Mouse (Mus musculus) lung, adult 2 months (tissue): ENCODE data around the gene Scn1b. TPM values are rescaled to one million over a fixed set of nuclear protein-coding genes. Genes with fewer than 3 reads are reported as not detected.
A peak's percentile ranks its signal among the peaks of the same experiment; 100 is the strongest.

Source experiments
- DNase-seq: peaks from one replicate; pipeline ENCODE4 v3.0.0; 2022
- H3K4me1 ChIP-seq: fragments of 200-500 bp; 2 replicates; pipeline ENCODE4 v1.6.1; 2011; ENCODE audit warnings: low read length; ENCODE audit not compliant: control insufficient read depth, insufficient read depth
- H3K4me3 ChIP-seq: fragments of 200-500 bp; replicated peaks from 2 replicates; pipeline ENCODE3; 2011; ENCODE audit warnings: low read depth, mild to moderate bottlenecking, control low read depth, low read length; ENCODE audit errors: extremely low read depth
- CTCF ChIP-seq: fragments of 200-500 bp; IDR thresholded peaks from 2 replicates; pipeline ENCODE4 v1.5.1; 2011; ENCODE audit warnings: mild to moderate bottlenecking, low read length, control low read depth; ENCODE audit not compliant: insufficient read depth
- POLR2A ChIP-seq: fragments of 200-500 bp; IDR thresholded peaks from 2 replicates; pipeline ENCODE4 v1.6.1; 2011; ENCODE audit warnings: low read depth, mild to moderate bottlenecking, control low read depth, low read length, borderline replicate concordance; ENCODE audit errors: extremely low read depth
- WGBS: fragments of 180-500 bp; shearing (Covaris S2); methylation state at CpG from one replicate; pipeline ENCODE4 v1.1.7; 2018; 5-methylcytosine and 5-hydroxymethylcytosine counted together
- polyA plus RNA-seq: library from polyadenylated mRNA; depleted of rRNA; stranded (reverse); fragments of >200 nt; gene quantifications from 2 replicates; pipeline ENCODE4 v1.2.3, GENCODE M21; 2012

Gene Scn1b
- polyA plus RNA-seq, 1 experiment = 43.9 TPM

- WGBS = 5% methylated on average over 20 of the region's 20 CpGs
- TF ChIP-seq POLR2A (no peak), CTCF (no peak)
- Histone ChIP-seq H3K4me1 (peaks cover 17% of the 10 kb centered on the region), H3K4me3 (peak overlapping the region; percentile 88)
- DNase-seq = no peak
Measured at GRCm38 (mm10) chr7:31149751-31150565, 23.2 kb upstream of the Scn1b start.

DNA sequence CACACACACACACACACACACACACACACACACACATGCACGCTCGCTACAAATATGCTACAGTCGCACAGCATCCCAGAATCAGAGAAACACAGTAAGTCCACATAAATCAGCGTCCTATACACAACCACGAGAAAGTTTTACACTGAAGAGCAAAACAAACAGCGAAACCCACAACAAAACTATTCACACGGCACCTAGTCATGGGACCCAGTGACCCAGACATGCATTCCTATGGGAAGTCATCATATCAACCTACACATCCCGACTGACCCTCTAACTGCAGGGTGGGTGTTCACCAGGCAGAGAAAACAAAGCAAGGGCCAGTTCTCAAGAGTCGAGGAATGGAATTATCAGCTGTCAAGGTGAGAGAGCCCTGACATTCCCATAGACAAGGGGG is 22.5 kb upstream of the Scn1b start:
- no peak for TF ChIP-seq CTCF
- TF ChIP-seq POLR2A = no peak
- WGBS = 27% methylated on average over 9 of the region's 9 CpGs
- Histone ChIP-seq H3K4me1 (peaks cover 17% of the 10 kb centered on the region), H3K4me3 (no peak overlapping the region)
- no peak for DNase-seq

DNA sequence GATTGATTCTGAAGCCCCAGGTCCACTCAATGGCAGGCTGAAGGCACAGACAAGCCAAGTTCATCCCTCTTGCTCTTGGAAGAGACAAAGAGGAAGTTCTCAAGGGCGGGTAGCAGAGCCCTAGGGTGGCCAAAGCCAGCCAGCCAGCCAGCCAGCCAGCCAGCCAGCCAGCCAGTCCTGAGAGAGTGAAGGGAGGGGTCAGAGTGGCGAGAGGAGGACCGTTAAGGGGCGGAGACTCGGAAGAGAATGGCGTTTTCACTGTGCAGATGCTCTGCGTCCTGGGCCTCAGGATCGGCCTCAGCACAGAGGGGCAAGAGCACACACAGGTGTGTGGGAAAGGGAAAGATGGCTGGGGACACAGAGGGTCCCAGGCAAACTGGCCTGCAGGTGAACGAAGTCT is 22.0 kb upstream of the Scn1b start:
- Histone ChIP-seq H3K4me1 (peaks cover 17% of the 10 kb centered on the region), H3K4me3 (peak overlapping the region; percentile 19)
- WGBS = 4% methylated on average over 9 of the region's 9 CpGs
- peak; percentile 51 for DNase-seq
- TF ChIP-seq POLR2A (no peak), CTCF (no peak)

DNA sequence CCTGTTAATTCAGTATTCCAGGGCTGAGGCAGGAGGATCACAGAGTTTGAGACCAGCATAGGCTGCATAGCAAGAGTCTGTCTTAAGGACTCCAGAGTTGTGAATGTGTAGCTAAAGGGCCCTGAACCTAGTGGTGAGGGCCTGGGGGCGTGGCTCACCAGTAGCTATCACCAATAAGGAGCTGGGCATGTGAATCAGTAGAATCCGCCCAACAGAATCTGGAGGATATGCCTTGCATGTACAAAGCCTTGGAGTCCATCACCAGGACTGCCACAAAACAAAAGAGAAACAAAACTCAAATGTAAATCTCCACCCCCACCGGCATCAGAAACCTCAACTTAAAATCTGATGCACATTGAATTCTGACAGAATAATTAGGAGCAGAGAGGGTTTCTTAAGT is 21.3 kb upstream of the Scn1b start:
- Histone ChIP-seq H3K4me1 (peaks cover 17% of the 10 kb centered on the region), H3K4me3 (no peak overlapping the region)
- no peak for DNase-seq
- 62% methylated on average over 3 of the region's 3 CpGs for WGBS
- no peak for TF ChIP-seq POLR2A
- no peak for TF ChIP-seq CTCF

DNA sequence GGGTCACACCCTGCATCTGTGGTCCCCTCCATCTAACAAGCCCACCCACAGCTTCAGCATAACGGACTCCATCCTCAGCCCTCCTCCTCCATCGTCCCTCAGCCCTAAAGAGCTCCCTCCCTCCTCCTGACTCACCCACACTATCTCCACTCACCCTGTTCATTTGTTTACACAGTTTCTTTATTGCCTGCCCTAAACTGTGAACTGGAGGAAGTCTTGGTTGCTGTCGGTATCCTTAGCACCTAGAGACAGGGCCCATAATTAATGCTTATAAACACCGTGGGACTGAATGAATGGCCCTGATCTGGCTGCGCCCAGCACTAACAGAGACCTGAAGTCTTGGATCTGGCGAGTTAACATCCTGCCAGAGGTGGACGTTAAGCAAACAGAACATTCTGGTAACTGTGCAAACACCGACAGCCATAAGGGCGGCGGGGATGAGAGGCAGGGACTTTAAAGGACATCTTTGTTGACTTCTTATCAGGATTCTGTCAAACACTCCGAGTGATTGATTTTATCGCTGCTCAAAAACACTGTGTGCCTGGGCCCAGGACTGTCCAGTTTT is 18.9 kb upstream of the Scn1b start:
- TF ChIP-seq CTCF (no peak), POLR2A (no peak)
- peaks cover 13% of the 10 kb centered on the region for H3K4me1 ChIP-seq
- H3K4me3 ChIP-seq = no peak overlapping the region
- DNase-seq = no peak
- WGBS = 22% methylated on average over 12 of the region's 12 CpGs

GRCm38 (mm10) chr7:31144886-31145285 is 18.1 kb upstream of the Scn1b start:
- no peak for DNase-seq
- TF ChIP-seq POLR2A (no peak), CTCF (0 out of 2 replicates have a peak, but pooled peaks have one; percentile 15)
- peaks cover 13% of the 10 kb centered on the region for H3K4me1 ChIP-seq
- H3K4me3 ChIP-seq = no peak overlapping the region
- 97% methylated on average over 16 of the region's 16 CpGs for WGBS

DNA sequence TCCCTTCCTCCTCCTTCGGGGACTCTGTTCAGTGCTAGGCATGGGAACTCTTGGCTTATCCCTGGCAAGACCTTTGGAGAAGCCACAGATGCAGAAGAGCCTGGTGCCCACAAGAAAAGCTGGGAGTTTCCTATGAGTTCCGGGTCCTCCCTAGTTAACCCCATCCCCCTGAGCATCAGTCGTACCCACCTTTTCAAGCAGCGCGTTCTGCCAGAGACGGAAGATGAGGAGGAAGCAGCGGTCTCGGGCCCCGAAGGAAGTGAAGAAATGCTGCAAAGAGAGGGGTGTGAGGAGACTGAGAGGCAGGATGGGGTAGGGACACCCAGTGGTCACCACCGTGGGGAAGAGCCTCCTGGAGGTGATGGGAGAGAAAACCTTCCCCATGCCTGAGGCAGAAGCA is 14.1 kb upstream of the Scn1b start:
- WGBS = 81% methylated on average over 10 of the region's 10 CpGs
- DNase-seq = no peak
- Histone ChIP-seq H3K4me1 (peaks cover 5% of the 10 kb centered on the region), H3K4me3 (no peak overlapping the region)
- TF ChIP-seq CTCF (no peak), POLR2A (no peak)

- Histone ChIP-seq H3K4me1 (no peaks in the 10 kb centered on the region), H3K4me3 (no peak overlapping the region)
- no peak for TF ChIP-seq CTCF
- TF ChIP-seq POLR2A = no peak
- DNase-seq = no peak
- 84% methylated on average over 4 of the region's 4 CpGs for WGBS
Measured at GRCm38 (mm10) chr7:31140302-31140701, 13.5 kb upstream of the Scn1b start.

GRCm38 (mm10) chr7:31139765-31140164 is 13.0 kb upstream of the Scn1b start:
- Histone ChIP-seq H3K4me1 (no peaks in the 10 kb centered on the region), H3K4me3 (no peak overlapping the region)
- 52% methylated on average over 5 of the region's 5 CpGs for WGBS
- TF ChIP-seq POLR2A = no peak
- TF ChIP-seq CTCF = peak; percentile 90
- DNase-seq = peak; percentile 66

DNA sequence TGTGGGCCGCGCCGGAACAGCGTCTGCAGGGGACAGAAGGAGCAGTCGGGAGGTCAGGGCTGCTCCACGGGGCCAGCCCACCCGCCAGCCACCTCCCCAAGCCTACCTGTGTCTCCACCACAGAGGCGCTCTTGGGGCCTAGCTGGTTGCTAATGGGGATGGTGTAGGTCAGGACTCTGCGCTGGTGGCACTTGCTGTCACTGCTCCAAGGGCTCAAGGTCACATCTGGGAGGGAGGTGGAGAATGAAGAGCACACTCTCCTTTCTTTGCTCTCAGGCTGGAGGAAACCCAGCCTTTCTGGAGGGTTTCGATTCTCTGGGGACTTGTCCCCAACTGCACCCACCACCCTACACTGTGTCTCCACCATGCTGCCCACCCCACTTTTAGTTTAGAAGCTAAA is 8.9 kb upstream of the Scn1b start:
- DNase-seq = no peak
- Histone ChIP-seq H3K4me3 (no peak overlapping the region), H3K4me1 (no peaks in the 10 kb centered on the region)
- TF ChIP-seq CTCF (no peak), POLR2A (no peak)
- 92% methylated on average over 10 of the region's 10 CpGs for WGBS
